Mouse (Mus musculus) ES-Bruce4 (cell line): Measurements from ENCODE around the gene Ghr.

Source experiments
- CTCF ChIP-seq: IDR thresholded peaks from one replicate; pipeline ENCODE4 v1.8.1; 2011; ENCODE audit warnings: low read depth, low read length
- POLR2A ChIP-seq: IDR thresholded peaks from one replicate; pipeline ENCODE4 v1.8.1; 2011; ENCODE audit warnings: low read length; ENCODE audit not compliant: insufficient read depth

- TF ChIP-seq CTCF (peak; percentile 8), POLR2A (no peak)
These were observed 305.9 kb downstream of the Ghr start for GRCm38 (mm10) chr15:3277391-3277790.
